Mouse (Mus musculus) stomach, embryonic 14.5 days (tissue): ENCODE measurements around the gene Ak5. TPM values are rescaled to one million over a fixed set of nuclear protein-coding genes. Genes with fewer than 3 reads are reported as not detected.

Source experiments
- ATAC-seq: fragments of 200-750 bp; cut with Nextera tagmentation; 2 replicates; pipeline ENCODE4 v1.8.0; 2017; ENCODE audit warnings: low read depth, moderate TSS enrichment; ENCODE audit not compliant: insufficient number of reproducible peaks, insufficient read depth, low FRiP score
- H3K27ac ChIP-seq: fragments of 300-500 bp; sonication (generic); 2 replicates; pipeline ENCODE4 v1.5.1; 2014; ENCODE audit warnings: mild to moderate bottlenecking, low read length, moderate library complexity, mixed read lengths
- H3K27me3 ChIP-seq: fragments of 300-500 bp; sonication (generic); 2 replicates; pipeline ENCODE4 v1.6.1; 2014; ENCODE audit warnings: low read length, control low read depth, mixed read lengths; ENCODE audit not compliant: control insufficient read depth, insufficient read depth
- H3K36me3 ChIP-seq: fragments of 300-500 bp; sonication (generic); 2 replicates; pipeline ENCODE4 v1.6.1; 2014; ENCODE audit warnings: mild to moderate bottlenecking, control low read depth, low read length, moderate library complexity, mixed read lengths; ENCODE audit not compliant: control insufficient read depth, insufficient read depth
- H3K4me1 ChIP-seq: fragments of 300-500 bp; sonication (generic); 2 replicates; pipeline ENCODE4 v1.6.1; 2014; ENCODE audit warnings: low read length, control low read depth, mixed read lengths; ENCODE audit not compliant: control insufficient read depth, insufficient read depth
- H3K4me2 ChIP-seq: fragments of 300-500 bp; sonication (generic); replicated peaks from 2 replicates; pipeline ENCODE4 v1.6.1; 2014; ENCODE audit warnings: low read depth, low read length, control low read depth
- H3K4me3 ChIP-seq: fragments of 300-500 bp; sonication (generic); 2 replicates; pipeline ENCODE4 v1.5.1; 2014; ENCODE audit warnings: low read depth, low read length, control low read depth
- H3K9ac ChIP-seq: fragments of 300-500 bp; sonication (generic); replicated peaks from 2 replicates; pipeline ENCODE4 v1.6.1; 2014; ENCODE audit warnings: low read depth, mild to moderate bottlenecking, control low read depth, low read length, moderate library complexity, mixed read lengths
- H3K9me3 ChIP-seq: fragments of 300-500 bp; sonication (generic); 2 replicates; pipeline ENCODE4 v1.6.1; 2016; ENCODE audit warnings: low read depth, low read length, control low read depth; ENCODE audit not compliant: control insufficient read depth
- WGBS: fragments of 180-500 bp; shearing (Covaris S2); extraction: QIAGEN DNeasy Blood & Tissue Kit; methylation state at CpG from one replicate; pipeline ENCODE4 v1.1.7; 2014; 5-methylcytosine and 5-hydroxymethylcytosine counted together
- polyA plus RNA-seq: library from polyadenylated mRNA; unstranded; fragments of >200 nt; fragmentation: Nextera tagmentation; extraction: Ambion mirVana; gene quantifications from 2 replicates; pipeline ENCODE4 v1.2.1, GENCODE M21; 2014

The Ak5 gene
- polyA plus RNA-seq, 1 experiment from 2014 or later = 8.1 TPM

GRCm38 (mm10) chr3:152495415-152495898 is 172.7 kb downstream of the Ak5 start:
- peaks cover 9% of the 10 kb centered on the region; the same call in 1 of the 2 replicates for H3K4me1 ChIP-seq
- no peaks in the 10 kb centered on the region for H3K36me3 ChIP-seq
- no peak overlapping the region for H3K9ac ChIP-seq
- 87% methylated on average over 8 of the region's 8 CpGs for WGBS
- no peak overlapping the region for H3K4me3 ChIP-seq
- no peak for ATAC-seq
- no peaks in the 10 kb centered on the region for H3K27me3 ChIP-seq
- H3K27ac ChIP-seq = no peak overlapping the region
- H3K4me2 ChIP-seq = no peak overlapping the region
- no peaks in the 10 kb centered on the region for H3K9me3 ChIP-seq

DNA sequence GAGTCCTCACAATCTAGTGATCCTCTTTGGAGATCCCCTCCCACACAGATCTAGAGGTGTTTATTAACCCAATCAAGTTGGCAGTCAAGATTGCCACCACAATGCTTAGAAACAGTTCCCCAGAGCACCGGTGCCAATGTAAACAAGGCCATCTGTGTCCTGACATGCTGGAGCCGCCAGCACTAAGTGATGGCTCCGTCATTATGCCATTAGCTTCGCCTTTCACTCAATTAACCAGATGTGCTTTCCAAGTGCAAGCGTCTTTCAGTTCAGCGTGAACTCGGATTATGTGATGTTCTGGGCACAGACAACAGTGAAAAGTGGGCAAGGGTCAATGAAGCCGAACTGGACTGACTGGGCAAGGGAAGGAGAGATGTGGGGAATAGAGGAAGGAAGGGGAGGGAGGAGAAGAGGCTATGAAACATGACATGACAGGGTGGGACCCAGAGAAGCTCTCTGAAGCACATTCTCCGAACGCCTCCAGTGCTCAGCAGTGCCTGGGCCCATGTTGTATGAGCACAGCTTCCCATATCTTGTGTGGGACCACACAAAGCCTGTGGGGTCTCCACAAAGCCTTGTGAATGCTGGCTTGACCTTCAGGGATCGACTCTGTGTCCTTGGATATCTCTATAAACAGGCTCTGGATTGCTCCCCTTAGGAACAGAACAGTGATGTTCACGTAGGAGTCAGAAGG is 173.3 kb downstream of the Ak5 start:
- no peak for ATAC-seq
- WGBS = 48% methylated on average over 12 of the region's 12 CpGs
- no peaks in the 10 kb centered on the region for H3K9me3 ChIP-seq
- no peaks in the 10 kb centered on the region for H3K36me3 ChIP-seq
- no peak overlapping the region for H3K27ac ChIP-seq
- no peak overlapping the region for H3K9ac ChIP-seq
- H3K4me3 ChIP-seq = no peak overlapping the region
- H3K4me2 ChIP-seq = no peak overlapping the region
- peaks cover 9% of the 10 kb centered on the region; the same call in 1 of the 2 replicates for H3K4me1 ChIP-seq
- H3K27me3 ChIP-seq = no peaks in the 10 kb centered on the region

- no peak overlapping the region for H3K9ac ChIP-seq
- H3K9me3 ChIP-seq = no peaks in the 10 kb centered on the region
- 30% methylated on average over 2 of the region's 2 CpGs for WGBS
- no peaks in the 10 kb centered on the region for H3K36me3 ChIP-seq
- no peaks in the 10 kb centered on the region for H3K27me3 ChIP-seq
- H3K4me3 ChIP-seq = no peak overlapping the region
- H3K4me1 ChIP-seq = peaks cover 9% of the 10 kb centered on the region; the same call in 1 of the 2 replicates
- H3K4me2 ChIP-seq = no peak overlapping the region
- no peak overlapping the region for H3K27ac ChIP-seq
- ATAC-seq = no peak
Observed at GRCm38 (mm10) chr3:152493813-152494212, 174.3 kb downstream of the Ak5 start.

DNA sequence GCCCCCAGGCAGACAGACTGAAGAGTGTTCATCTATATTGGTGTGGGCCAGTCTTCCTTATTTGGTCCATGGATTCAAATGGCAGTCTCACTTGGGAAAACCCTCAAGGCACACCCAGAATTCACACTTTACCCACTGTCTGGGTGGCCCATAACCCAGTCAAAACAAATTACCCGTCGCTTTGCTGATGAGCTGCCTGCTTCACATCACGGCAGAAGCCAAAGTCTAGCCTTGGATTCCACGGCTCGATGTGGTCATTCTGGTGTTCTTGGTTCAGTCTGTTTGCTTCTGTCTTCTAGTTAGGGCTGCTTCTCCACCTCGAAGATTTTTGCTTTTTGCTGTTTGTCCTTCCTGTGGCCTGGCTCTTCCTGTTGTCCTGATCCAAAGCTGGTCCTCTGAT is 175.9 kb downstream of the Ak5 start:
- Histone ChIP-seq H3K9me3 (no peaks in the 10 kb centered on the region), H3K27me3 (no peaks in the 10 kb centered on the region), H3K4me3 (no peak overlapping the region), H3K9ac (no peak overlapping the region), H3K4me2 (no peak overlapping the region), H3K36me3 (no peaks in the 10 kb centered on the region), H3K27ac (no peak overlapping the region), H3K4me1 (peaks cover 9% of the 10 kb centered on the region; the same call in 1 of the 2 replicates)
- 75% methylated on average over 6 of the region's 6 CpGs for WGBS
- ATAC-seq = no peak

DNA sequence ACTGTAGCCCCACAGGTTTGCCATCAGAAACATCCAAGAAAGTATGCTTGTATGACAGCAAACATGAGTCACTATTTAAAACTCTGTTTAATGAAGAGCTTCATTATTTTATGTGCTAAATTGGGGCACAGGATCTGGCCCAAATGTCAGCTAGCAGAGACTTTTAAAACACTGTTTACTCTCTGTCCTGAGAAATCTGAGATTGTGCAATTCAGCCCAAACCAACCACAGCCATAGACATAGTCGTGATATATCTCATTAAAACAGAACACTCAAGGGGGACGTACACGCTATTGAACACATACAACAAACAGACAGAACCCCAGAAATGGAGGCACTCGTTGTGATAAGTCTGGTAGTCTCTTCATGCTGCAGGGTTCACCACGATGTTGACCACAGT is 177.7 kb downstream of the Ak5 start:
- ATAC-seq = no peak
- H3K4me1 ChIP-seq = peaks cover 9% of the 10 kb centered on the region; the same call in 1 of the 2 replicates
- 91% methylated on average over 5 of the region's 5 CpGs for WGBS
- no peak overlapping the region for H3K4me2 ChIP-seq
- H3K27me3 ChIP-seq = no peaks in the 10 kb centered on the region
- no peaks in the 10 kb centered on the region for H3K9me3 ChIP-seq
- no peak overlapping the region for H3K9ac ChIP-seq
- H3K36me3 ChIP-seq = no peaks in the 10 kb centered on the region
- H3K4me3 ChIP-seq = no peak overlapping the region
- H3K27ac ChIP-seq = no peak overlapping the region

DNA sequence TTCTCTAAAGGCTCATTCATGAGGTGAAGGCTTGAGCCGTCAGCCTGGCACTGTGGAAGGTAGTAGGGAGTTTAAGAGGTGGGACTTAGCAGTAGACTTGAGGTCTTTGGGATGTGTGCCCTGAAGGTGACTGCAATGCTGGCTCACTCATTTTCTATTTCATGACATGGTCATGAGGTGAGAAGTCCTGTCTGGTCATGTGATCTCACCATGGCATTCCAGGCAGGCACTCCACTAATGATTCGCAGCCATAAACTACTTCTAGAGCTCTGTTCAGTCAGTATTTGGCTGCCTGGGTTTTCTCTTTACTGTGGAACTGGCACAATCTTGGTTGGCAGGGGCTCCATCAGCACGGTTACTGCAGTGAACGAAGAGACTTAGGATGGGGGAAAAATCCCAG is 179.2 kb downstream of the Ak5 start:
- no peak overlapping the region for H3K4me2 ChIP-seq
- H3K36me3 ChIP-seq = no peaks in the 10 kb centered on the region
- no peak for ATAC-seq
- H3K27ac ChIP-seq = no peak overlapping the region
- no peak overlapping the region for H3K4me3 ChIP-seq
- H3K27me3 ChIP-seq = no peaks in the 10 kb centered on the region
- H3K4me1 ChIP-seq = peaks cover 13% of the 10 kb centered on the region
- H3K9me3 ChIP-seq = no peaks in the 10 kb centered on the region
- no peak overlapping the region for H3K9ac ChIP-seq
- 84% methylated on average over 4 of the region's 4 CpGs for WGBS

- no peak for ATAC-seq
- Histone ChIP-seq H3K9me3 (no peaks in the 10 kb centered on the region), H3K4me2 (no peak overlapping the region), H3K9ac (no peak overlapping the region), H3K4me1 (peaks cover 15% of the 10 kb centered on the region), H3K27ac (peak overlapping the region; percentile 66; the same call in 1 of the 2 replicates), H3K27me3 (no peaks in the 10 kb centered on the region), H3K36me3 (no peaks in the 10 kb centered on the region), H3K4me3 (no peak overlapping the region)
- WGBS = 22% methylated on average over 6 of the region's 6 CpGs
Observed at GRCm38 (mm10) chr3:152484206-152484605, 184.0 kb downstream of the Ak5 start.

DNA sequence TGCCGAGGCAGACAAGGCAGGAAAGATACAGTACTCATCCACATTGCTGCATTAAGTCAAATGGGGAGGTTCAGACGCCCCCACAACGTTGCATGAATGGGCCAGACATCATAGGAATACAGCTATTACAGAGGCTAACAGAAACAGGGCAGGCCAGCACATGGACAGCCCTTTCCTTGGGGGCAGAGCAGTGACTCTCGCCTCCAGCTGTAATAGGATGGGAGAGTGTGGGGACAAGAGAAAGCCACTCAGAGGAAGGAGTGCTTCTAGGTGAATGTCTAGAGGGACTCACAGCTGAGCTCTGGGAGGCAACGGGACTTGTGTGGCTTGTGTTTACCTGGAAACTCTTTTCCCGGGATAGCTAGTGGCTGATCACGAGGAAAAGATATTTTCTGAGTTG is 184.4 kb downstream of the Ak5 start:
- Histone ChIP-seq H3K4me3 (no peak overlapping the region), H3K27ac (peak overlapping the region; percentile 66; the same call in 1 of the 2 replicates), H3K27me3 (no peaks in the 10 kb centered on the region), H3K4me2 (no peak overlapping the region), H3K36me3 (no peaks in the 10 kb centered on the region), H3K9me3 (no peaks in the 10 kb centered on the region), H3K9ac (no peak overlapping the region), H3K4me1 (peaks cover 15% of the 10 kb centered on the region)
- ATAC-seq = no peak
- WGBS = 14% methylated on average over 7 of the region's 7 CpGs

DNA sequence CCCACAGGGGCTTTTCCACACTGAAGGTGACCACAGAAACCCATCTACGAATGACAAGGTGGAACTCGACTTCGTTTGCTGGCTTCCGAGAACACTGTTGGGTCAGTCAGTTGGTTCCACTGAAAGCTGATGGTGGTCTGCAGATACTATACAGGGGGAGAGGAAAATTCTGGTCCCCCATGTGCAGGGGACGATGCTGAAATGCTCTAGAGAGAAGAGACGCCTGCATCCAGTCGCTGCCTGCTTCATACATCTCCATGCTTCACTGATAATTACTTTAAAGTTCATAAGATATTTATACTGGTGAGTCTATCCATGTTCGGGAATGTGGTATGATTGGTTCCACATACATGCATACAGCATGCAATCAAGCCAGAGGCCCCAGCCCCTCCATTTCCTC is 186.0 kb downstream of the Ak5 start:
- H3K27ac ChIP-seq = no peak overlapping the region

More for the DNA sequence above, 186.0 kb downstream of the Ak5 start:
- Histone ChIP-seq H3K36me3 (no peaks in the 10 kb centered on the region), H3K27me3 (no peaks in the 10 kb centered on the region), H3K4me2 (no peak overlapping the region), H3K9ac (no peak overlapping the region), H3K9me3 (no peaks in the 10 kb centered on the region), H3K4me3 (no peak overlapping the region), H3K4me1 (peaks cover 25% of the 10 kb centered on the region)
- 86% methylated on average over 8 of the region's 8 CpGs for WGBS
- ATAC-seq = no peak
